Mouse (Mus musculus): ENCODE measurements around the gene Bmpr2. TPM values are rescaled to one million over a fixed set of nuclear protein-coding genes. Genes with fewer than 3 reads are reported as not detected.

Gene Bmpr2
- total and polyA plus RNA-seq, 3 experiments = 3.4 to 103 (median 59.9) TPM

DNA sequence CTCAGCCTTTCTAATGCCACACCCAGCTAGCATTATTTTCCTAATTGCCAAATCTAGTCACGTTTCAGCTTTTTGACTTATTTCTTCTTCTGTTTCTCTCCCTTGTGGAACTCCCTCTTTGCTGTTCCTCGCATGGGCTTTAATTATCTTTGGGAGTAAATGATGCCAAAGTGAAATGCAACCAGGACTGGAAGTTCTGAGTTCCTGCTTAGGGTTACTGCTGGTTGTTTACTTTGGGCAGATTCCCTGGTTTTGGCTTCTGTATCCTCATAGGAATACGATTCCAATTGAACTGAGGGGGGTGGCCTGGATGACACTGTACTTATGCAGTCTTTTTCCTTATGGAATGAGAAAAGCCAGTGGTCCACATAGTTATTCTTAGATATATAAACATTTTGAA lies 8.7 kb downstream of the Bmpr2 start:
- Histone ChIP-seq H3K9me3 (replicated peaks) (no peaks in the 10 kb centered on the region), H3K4me1 (ENCODE audit: insufficient read depth, low read depth, low read length) (peaks cover 17% of the 10 kb centered on the region), H3K36me3 (replicated peaks) (peaks cover 6% of the 10 kb centered on the region), H3K27me3 (ENCODE audit: insufficient read depth, low read length) (no peaks in the 10 kb centered on the region), H3K4me3 (ENCODE audit: low read depth, low read length) (no peak overlapping the region)
- ATAC-seq (ENCODE audit: extremely low read depth, insufficient number of reproducible peaks, low FRiP score, poor library complexity, severe bottlenecking) = no peak
- TF ChIP-seq CTCF (IDR thresholded peaks at IDR 0.05; ENCODE audit: low read depth, low read length) = no peak
- no peak for TF ChIP-seq TAL1 (conservative IDR thresholded peaks at IDR 0.05; ENCODE audit: low read depth, low read length)
- no peak for TF ChIP-seq GATA2 (IDR thresholded peaks at IDR 0.05; ENCODE audit: borderline replicate concordance, low read depth, low read length)
- TF ChIP-seq GATA1 (IDR thresholded peaks at IDR 0.05; ENCODE audit: borderline replicate concordance, low read length) = no peak
- no peak for TF ChIP-seq POLR2AphosphoS5 (IDR thresholded peaks at IDR 0.05; ENCODE audit: insufficient replicate concordance, low read depth, low read length)
- DNase-seq (ENCODE audit: low spot score) = no peak

DNA sequence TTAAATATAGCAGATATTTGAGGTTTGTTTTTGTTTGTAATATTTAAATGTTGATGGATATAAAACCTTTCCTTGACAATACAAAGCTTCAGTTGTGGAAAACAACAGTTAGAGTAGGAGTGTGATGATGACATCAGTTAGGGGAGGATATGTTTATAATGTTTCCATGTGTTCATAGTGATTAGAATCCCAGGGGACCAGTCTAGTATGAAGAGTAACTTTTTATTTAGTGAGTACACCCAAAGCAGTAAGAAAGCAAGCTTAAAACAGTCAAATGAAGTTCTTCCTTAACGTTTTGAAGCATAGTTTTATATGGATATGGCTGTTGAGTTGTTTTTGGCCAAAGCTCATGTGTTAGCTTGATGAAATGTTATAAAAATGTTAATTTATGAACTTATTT lies 17.9 kb downstream of the Bmpr2 start:
- Histone ChIP-seq H3K27me3 (ENCODE audit: insufficient read depth, low read length) (no peaks in the 10 kb centered on the region), H3K4me1 (ENCODE audit: insufficient read depth, low read depth, low read length) (peaks cover 11% of the 10 kb centered on the region), H3K9me3 (replicated peaks) (no peaks in the 10 kb centered on the region), H3K36me3 (replicated peaks) (peaks cover 6% of the 10 kb centered on the region), H3K4me3 (ENCODE audit: low read depth, low read length) (no peak overlapping the region)
- DNase-seq (ENCODE audit: low spot score) (no peak), ATAC-seq (ENCODE audit: extremely low read depth, insufficient number of reproducible peaks, low FRiP score, poor library complexity, severe bottlenecking) (no peak)
- TF ChIP-seq CTCF (IDR thresholded peaks at IDR 0.05; ENCODE audit: low read depth, low read length) (no peak), TAL1 (conservative IDR thresholded peaks at IDR 0.05; ENCODE audit: low read depth, low read length) (no peak), POLR2AphosphoS5 (IDR thresholded peaks at IDR 0.05; ENCODE audit: insufficient replicate concordance, low read depth, low read length) (no peak), GATA1 (IDR thresholded peaks at IDR 0.05; ENCODE audit: borderline replicate concordance, low read length) (no peak), GATA2 (IDR thresholded peaks at IDR 0.05; ENCODE audit: borderline replicate concordance, low read depth, low read length) (no peak)

GRCm38 (mm10) chr1:59788975-59789374 lies 25.8 kb downstream of the Bmpr2 start:
- TF ChIP-seq TAL1 (conservative IDR thresholded peaks at IDR 0.05; ENCODE audit: low read depth, low read length) (no peak), GATA2 (IDR thresholded peaks at IDR 0.05; ENCODE audit: borderline replicate concordance, low read depth, low read length) (no peak)
- H3K36me3 ChIP-seq (replicated peaks) = peaks cover 8% of the 10 kb centered on the region
- no peaks in the 10 kb centered on the region for H3K9me3 ChIP-seq (replicated peaks)
- no peaks in the 10 kb centered on the region for H3K27me3 ChIP-seq (ENCODE audit: insufficient read depth, low read length)
- ATAC-seq (ENCODE audit: extremely low read depth, insufficient number of reproducible peaks, low FRiP score, poor library complexity, severe bottlenecking) = no peak
- no peak for DNase-seq (ENCODE audit: low spot score)
- H3K4me3 ChIP-seq (ENCODE audit: low read depth, low read length) = no peak overlapping the region
- H3K4me1 ChIP-seq (ENCODE audit: insufficient read depth, low read depth, low read length) = peaks cover 3% of the 10 kb centered on the region; the same call in 1 of the 2 replicates

GRCm38 (mm10) chr1:59789741-59790140 lies 26.5 kb downstream of the Bmpr2 start:
- no peak for ATAC-seq (ENCODE audit: extremely low read depth, insufficient number of reproducible peaks, low FRiP score, poor library complexity, severe bottlenecking)
- 0 out of 2 replicates have a peak, but pooled peaks cover 3% of the 10 kb centered on the region for H3K4me1 ChIP-seq (ENCODE audit: insufficient read depth, low read depth, low read length)
- H3K4me3 ChIP-seq (ENCODE audit: low read depth, low read length) = no peak overlapping the region
- H3K36me3 ChIP-seq (replicated peaks) = peaks cover 6% of the 10 kb centered on the region
- H3K27me3 ChIP-seq (ENCODE audit: insufficient read depth, low read length) = no peaks in the 10 kb centered on the region
- no peaks in the 10 kb centered on the region for H3K9me3 ChIP-seq (replicated peaks)
- DNase-seq (ENCODE audit: low spot score) = no peak
- TF ChIP-seq GATA1 (IDR thresholded peaks at IDR 0.05; ENCODE audit: borderline replicate concordance, low read length) = no peak
- TF ChIP-seq GATA2 (IDR thresholded peaks at IDR 0.05; ENCODE audit: borderline replicate concordance, low read depth, low read length) = no peak
- TF ChIP-seq TAL1 (conservative IDR thresholded peaks at IDR 0.05; ENCODE audit: low read depth, low read length) = no peak
- TF ChIP-seq CTCF (IDR thresholded peaks at IDR 0.05; ENCODE audit: low read depth, low read length) = no peak
- TF ChIP-seq POLR2AphosphoS5 (IDR thresholded peaks at IDR 0.05; ENCODE audit: insufficient replicate concordance, low read depth, low read length) = no peak

DNA sequence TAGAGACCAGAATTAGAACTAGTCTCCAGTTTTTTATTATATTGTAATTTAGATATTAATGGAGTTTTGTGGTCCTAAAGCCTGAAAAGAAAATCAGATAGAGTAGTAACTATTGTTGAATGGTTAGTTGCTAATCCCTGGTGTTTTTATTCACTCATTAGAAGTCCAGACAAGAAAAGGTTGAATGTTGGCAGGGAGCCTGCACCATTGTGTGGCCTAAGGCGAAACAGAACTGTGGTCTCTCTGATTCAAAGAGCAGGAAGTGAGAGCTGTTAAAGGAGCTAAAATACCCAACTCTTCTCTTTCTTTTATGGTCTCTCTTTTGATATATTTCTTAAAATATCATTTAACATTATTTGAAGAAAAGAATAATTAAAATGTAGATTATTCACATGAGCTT lies 32.1 kb downstream of the Bmpr2 start:
- no peaks in the 10 kb centered on the region for H3K27me3 ChIP-seq (ENCODE audit: insufficient read depth, low read length)
- H3K4me3 ChIP-seq (ENCODE audit: low read depth, low read length) = no peak overlapping the region
- DNase-seq (ENCODE audit: low spot score) (no peak), ATAC-seq (ENCODE audit: extremely low read depth, insufficient number of reproducible peaks, low FRiP score, poor library complexity, severe bottlenecking) (no peak)
- TF ChIP-seq GATA2 (IDR thresholded peaks at IDR 0.05; ENCODE audit: borderline replicate concordance, low read depth, low read length) (no peak), GATA1 (IDR thresholded peaks at IDR 0.05; ENCODE audit: borderline replicate concordance, low read length) (no peak), POLR2AphosphoS5 (IDR thresholded peaks at IDR 0.05; ENCODE audit: insufficient replicate concordance, low read depth, low read length) (no peak), CTCF (IDR thresholded peaks at IDR 0.05; ENCODE audit: low read depth, low read length) (no peak), TAL1 (conservative IDR thresholded peaks at IDR 0.05; ENCODE audit: low read depth, low read length) (no peak)
- H3K36me3 ChIP-seq (replicated peaks) = peaks cover 3% of the 10 kb centered on the region
- H3K4me1 ChIP-seq (ENCODE audit: insufficient read depth, low read depth, low read length) = peaks cover 2% of the 10 kb centered on the region; the same call in 1 of the 2 replicates
- H3K9me3 ChIP-seq (replicated peaks) = no peaks in the 10 kb centered on the region

DNA sequence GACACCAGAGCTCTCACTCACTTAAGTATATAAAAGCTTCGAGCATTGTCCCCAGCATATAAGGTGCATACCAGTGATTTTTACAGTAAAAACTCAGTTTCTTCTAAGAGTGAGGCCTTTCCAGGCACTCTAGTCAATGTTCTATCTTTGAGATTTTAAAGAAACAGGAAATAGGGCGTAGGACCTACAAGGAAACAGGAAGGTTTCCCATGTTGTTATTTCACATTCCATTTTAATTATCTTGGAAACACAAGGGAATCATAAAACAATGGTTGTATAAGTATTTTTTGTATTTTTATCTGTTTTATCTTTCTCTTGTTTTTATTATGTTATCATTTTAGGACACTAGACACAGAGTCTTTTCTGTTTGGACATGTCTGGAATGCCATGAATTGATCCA lies 34.7 kb downstream of the Bmpr2 start:
- TF ChIP-seq CTCF (IDR thresholded peaks at IDR 0.05; ENCODE audit: low read depth, low read length) (no peak), TAL1 (conservative IDR thresholded peaks at IDR 0.05; ENCODE audit: low read depth, low read length) (no peak), GATA2 (IDR thresholded peaks at IDR 0.05; ENCODE audit: borderline replicate concordance, low read depth, low read length) (no peak), GATA1 (IDR thresholded peaks at IDR 0.05; ENCODE audit: borderline replicate concordance, low read length) (no peak), POLR2AphosphoS5 (IDR thresholded peaks at IDR 0.05; ENCODE audit: insufficient replicate concordance, low read depth, low read length) (no peak)
- no peak for DNase-seq (ENCODE audit: low spot score)
- Histone ChIP-seq H3K36me3 (replicated peaks) (peaks cover 3% of the 10 kb centered on the region), H3K4me1 (ENCODE audit: insufficient read depth, low read depth, low read length) (peaks cover 4% of the 10 kb centered on the region; the same call in 1 of the 2 replicates), H3K27me3 (ENCODE audit: insufficient read depth, low read length) (no peaks in the 10 kb centered on the region), H3K9me3 (replicated peaks) (no peaks in the 10 kb centered on the region), H3K4me3 (ENCODE audit: low read depth, low read length) (no peak overlapping the region)
- ATAC-seq (ENCODE audit: extremely low read depth, insufficient number of reproducible peaks, low FRiP score, poor library complexity, severe bottlenecking) = no peak

Measured in G1E (cell line).